Mouse (Mus musculus) kidney, adult 9 months (tissue): ENCODE measurements at regions not wholly inside any gene's neighbourhood (a gene's known extent, or its start where the extent isn't known, plus 50 kb on each side); places are given as distances from the start of the nearest gene placed in this dataset.
A peak's percentile ranks its signal among the peaks of the same experiment; 100 is the strongest.

Source experiments
- DNase-seq: peaks from one replicate; pipeline ENCODE4 v3.0.0; 2022

GRCm38 (mm10) chr2:115126625-115127369 lies 454.7 kb upstream of the BC052040 start:
- DNase-seq, result no peak

- peak; percentile 56 for DNase-seq
Observed at GRCm38 (mm10) chr2:115131746-115132145, 449.8 kb upstream of the BC052040 start.

GRCm38 (mm10) chr2:115132165-115132592 lies 449.3 kb upstream of the BC052040 start:
- no peak for DNase-seq

- no peak for DNase-seq
Observed at GRCm38 (mm10) chr2:115141416-115141815, 440.1 kb upstream of the BC052040 start.

- DNase-seq, result no peak
Observed at GRCm38 (mm10) chr2:115172111-115172510, 409.4 kb upstream of the BC052040 start.

- DNase-seq, result no peak
Observed at GRCm38 (mm10) chr2:115177076-115177475, 404.4 kb upstream of the BC052040 start.

GRCm38 (mm10) chr2:115177896-115178295 lies 403.6 kb upstream of the BC052040 start:
- no peak for DNase-seq

GRCm38 (mm10) chr2:115211191-115211590 lies 370.3 kb upstream of the BC052040 start:
- no peak for DNase-seq

GRCm38 (mm10) chr2:115213181-115213970 lies 368.1 kb upstream of the BC052040 start:
- DNase-seq, result no peak

GRCm38 (mm10) chr2:115214292-115214691 lies 367.2 kb upstream of the BC052040 start:
- no peak for DNase-seq

- DNase-seq, result no peak
Observed at GRCm38 (mm10) chr2:115230041-115230440, 351.5 kb upstream of the BC052040 start.

GRCm38 (mm10) chr2:115247673-115248072 lies 333.8 kb upstream of the BC052040 start:
- DNase-seq, result no peak

- DNase-seq, result peak; percentile 27
Observed at GRCm38 (mm10) chr2:115250019-115250807, 331.3 kb upstream of the BC052040 start.

- no peak for DNase-seq
Observed at GRCm38 (mm10) chr2:115257391-115257790, 324.1 kb upstream of the BC052040 start.

GRCm38 (mm10) chr2:115268247-115268646 lies 313.3 kb upstream of the BC052040 start:
- DNase-seq, result peak; percentile 27

GRCm38 (mm10) chr2:115277421-115277820 lies 304.1 kb upstream of the BC052040 start:
- DNase-seq, result no peak

GRCm38 (mm10) chr2:115293020-115293419 lies 288.5 kb upstream of the BC052040 start:
- no peak for DNase-seq

- no peak for DNase-seq
Observed at GRCm38 (mm10) chr2:115297463-115297862, 284.1 kb upstream of the BC052040 start.

- DNase-seq, result peak; percentile 10
Observed at GRCm38 (mm10) chr2:115307248-115307647, 274.3 kb upstream of the BC052040 start.

GRCm38 (mm10) chr2:115309856-115310631 lies 271.5 kb upstream of the BC052040 start:
- peak; percentile 85 for DNase-seq

GRCm38 (mm10) chr2:115318551-115318950 lies 263.0 kb upstream of the BC052040 start:
- DNase-seq, result no peak

GRCm38 (mm10) chr2:115322582-115322981 lies 258.9 kb upstream of the BC052040 start:
- no peak for DNase-seq
